Mouse (Mus musculus) brown adipose tissue, adult 24 weeks (tissue): ENCODE results near the gene Mpl. TPM values are rescaled to one million over a fixed set of nuclear protein-coding genes. Genes with fewer than 3 reads are reported as not detected.

Experiments
- H3K27ac ChIP-seq: fragments of 200-500 bp; replicated peaks from 2 replicates; pipeline ENCODE4 v1.5.1; 2012; ENCODE audit warnings: low read depth, mild to moderate bottlenecking, low read length
- H3K4me1 ChIP-seq: fragments of 200-500 bp; 2 replicates; pipeline ENCODE4 v1.6.1; 2012; ENCODE audit warnings: low read length, mixed read lengths; ENCODE audit not compliant: control insufficient read depth, insufficient read depth, insufficient read length
- H3K4me3 ChIP-seq: fragments of 200-500 bp; 2 replicates; pipeline ENCODE4 v1.5.1; 2012; ENCODE audit warnings: low read depth, mild to moderate bottlenecking, low read length, moderate library complexity; ENCODE audit not compliant: insufficient read depth
- polyA plus RNA-seq: library from polyadenylated mRNA; stranded (reverse); fragments of >200 nt; gene quantifications from 2 replicates; pipeline ENCODE4 v1.2.4, GENCODE M21; 2012; ENCODE audit not compliant: missing spikeins, insufficient read depth, insufficient read length

Mpl gene
- polyA plus RNA-seq, 1 experiment = not detected

- H3K27ac ChIP-seq = peak overlapping the region; percentile 36
- 0 out of 2 replicates have a peak, but pooled peaks cover 6% of the 10 kb centered on the region for H3K4me1 ChIP-seq
- H3K4me3 ChIP-seq = peak overlapping the region; percentile 54
Observed at GRCm38 (mm10) chr4:118437829-118438253, 19.5 kb downstream of the Mpl start.

GRCm38 (mm10) chr4:118436820-118437603 is 20.3 kb downstream of the Mpl start, which contains the start of gene Cdc20:
Cdc20 (minus strand) TSS chr4:118437352.
- 0 out of 2 replicates have a peak, but pooled peaks cover 6% of the 10 kb centered on the region for H3K4me1 ChIP-seq
- peak within 1 kb of the TSS; percentile 54 for H3K4me3 ChIP-seq
- peak within 1 kb of the TSS; percentile 36 for H3K27ac ChIP-seq

DNA sequence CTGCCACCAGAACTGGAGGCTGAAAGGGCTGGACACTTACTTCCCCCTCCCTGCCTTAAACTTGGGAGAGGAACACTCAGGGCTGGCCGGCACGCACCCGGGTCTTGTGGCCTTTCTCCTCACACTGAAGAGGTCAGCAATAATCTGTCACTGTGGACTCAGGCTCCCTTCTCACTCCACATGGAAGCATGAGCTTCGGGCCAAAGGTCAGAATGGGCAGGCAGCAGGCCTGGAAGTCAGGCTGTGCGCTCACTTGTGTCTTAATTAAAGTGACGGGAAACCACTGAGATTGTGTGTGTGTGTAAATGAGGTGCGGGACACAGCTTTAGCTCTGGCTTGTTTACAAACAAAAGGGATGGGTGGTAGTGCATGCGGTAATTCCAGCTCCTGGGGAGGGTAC is 25.0 kb downstream of the Mpl start:
- no peak overlapping the region for H3K27ac ChIP-seq
- H3K4me1 ChIP-seq = peaks cover 10% of the 10 kb centered on the region; the same call in 1 of the 2 replicates
- no peak overlapping the region for H3K4me3 ChIP-seq

GRCm38 (mm10) chr4:118429215-118429895 is 28.0 kb downstream of the Mpl start:
- no peak overlapping the region for H3K27ac ChIP-seq
- peak overlapping the region; percentile 89 for H3K4me3 ChIP-seq
- peaks cover 7% of the 10 kb centered on the region; the same call in 1 of the 2 replicates for H3K4me1 ChIP-seq

GRCm38 (mm10) chr4:118428531-118429214 is 28.6 kb downstream of the Mpl start:
- Histone ChIP-seq H3K4me3 (peak overlapping the region; percentile 89), H3K27ac (peak overlapping the region; percentile 96), H3K4me1 (peaks cover 7% of the 10 kb centered on the region; the same call in 1 of the 2 replicates)

- Histone ChIP-seq H3K27ac (peak within 1 kb of the TSS; percentile 96), H3K4me1 (peaks cover 7% of the 10 kb centered on the region; the same call in 1 of the 2 replicates), H3K4me3 (peak within 1 kb of the TSS; percentile 89)
Observed at GRCm38 (mm10) chr4:118427768-118428451, 29.4 kb downstream of the Mpl start, which contains the start of gene Elovl1. Elovl1 (plus strand) TSS chr4:118428093.

DNA sequence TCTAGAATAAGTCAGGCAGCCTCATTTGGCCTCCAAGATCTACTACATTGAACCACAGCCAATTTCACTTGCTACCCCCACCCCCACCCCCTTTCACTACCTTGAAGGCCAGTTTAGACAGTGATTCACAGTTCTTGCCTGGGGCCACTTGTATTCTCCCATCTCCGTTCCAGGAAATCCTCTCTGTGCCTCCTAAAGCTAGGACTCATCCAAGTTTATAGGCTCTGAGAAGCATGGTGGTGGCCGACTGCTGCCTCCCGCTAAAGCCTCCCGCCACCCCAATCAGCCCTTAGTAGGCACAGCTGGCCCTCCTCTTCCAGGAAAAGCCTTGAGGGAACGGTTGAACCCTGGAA is 29.9 kb downstream of the Mpl start:
- Histone ChIP-seq H3K4me1 (peaks cover 7% of the 10 kb centered on the region; the same call in 1 of the 2 replicates), H3K4me3 (peak overlapping the region; percentile 64), H3K27ac (peak overlapping the region; percentile 93)

DNA sequence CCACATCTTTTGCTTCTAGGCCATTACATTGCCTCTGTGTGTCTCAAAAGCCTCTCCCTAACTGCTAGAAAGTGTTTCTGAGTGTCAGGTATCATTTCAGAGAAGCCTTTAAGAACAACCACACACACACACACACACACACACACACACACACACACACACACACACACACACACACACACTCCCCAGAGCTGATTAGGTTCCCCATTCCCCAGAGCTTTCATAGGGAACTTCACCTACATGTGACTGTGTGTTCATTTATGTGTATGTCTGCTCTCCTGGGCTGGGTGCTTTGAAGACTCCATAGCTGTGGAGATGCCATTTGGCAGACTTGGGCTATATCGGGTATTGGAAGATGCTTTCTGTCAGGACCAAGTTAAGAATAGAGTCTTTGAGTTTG is 31.9 kb downstream of the Mpl start:
- no peak overlapping the region for H3K4me3 ChIP-seq
- no peak overlapping the region for H3K27ac ChIP-seq
- H3K4me1 ChIP-seq = peaks cover 7% of the 10 kb centered on the region; the same call in 1 of the 2 replicates

- Histone ChIP-seq H3K27ac (no peak overlapping the region), H3K4me1 (peaks cover 7% of the 10 kb centered on the region; the same call in 1 of the 2 replicates), H3K4me3 (no peak overlapping the region)
Observed at GRCm38 (mm10) chr4:118424541-118425160, 32.7 kb downstream of the Mpl start.

DNA sequence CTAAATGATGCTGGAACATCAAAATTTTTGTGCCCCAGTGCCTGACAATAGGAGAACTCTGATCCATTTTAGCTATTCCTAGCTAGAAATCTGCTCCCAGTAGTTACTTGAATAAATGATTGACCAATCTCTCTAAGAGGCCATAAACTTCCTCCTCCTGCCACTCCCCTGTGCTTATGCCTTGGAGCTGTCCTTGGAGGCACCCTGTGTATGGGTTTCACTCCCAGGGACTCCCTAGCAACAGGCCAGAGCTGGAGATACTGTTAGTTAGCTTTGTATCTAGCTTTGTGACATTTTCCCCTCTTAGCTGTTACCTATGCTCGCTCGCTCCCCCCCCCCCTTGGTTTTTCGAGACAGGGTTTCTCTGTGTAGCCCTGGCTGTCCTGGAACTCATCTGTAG is 35.9 kb downstream of the Mpl start:
- H3K4me3 ChIP-seq = no peak overlapping the region
- no peaks in the 10 kb centered on the region for H3K4me1 ChIP-seq

DNA sequence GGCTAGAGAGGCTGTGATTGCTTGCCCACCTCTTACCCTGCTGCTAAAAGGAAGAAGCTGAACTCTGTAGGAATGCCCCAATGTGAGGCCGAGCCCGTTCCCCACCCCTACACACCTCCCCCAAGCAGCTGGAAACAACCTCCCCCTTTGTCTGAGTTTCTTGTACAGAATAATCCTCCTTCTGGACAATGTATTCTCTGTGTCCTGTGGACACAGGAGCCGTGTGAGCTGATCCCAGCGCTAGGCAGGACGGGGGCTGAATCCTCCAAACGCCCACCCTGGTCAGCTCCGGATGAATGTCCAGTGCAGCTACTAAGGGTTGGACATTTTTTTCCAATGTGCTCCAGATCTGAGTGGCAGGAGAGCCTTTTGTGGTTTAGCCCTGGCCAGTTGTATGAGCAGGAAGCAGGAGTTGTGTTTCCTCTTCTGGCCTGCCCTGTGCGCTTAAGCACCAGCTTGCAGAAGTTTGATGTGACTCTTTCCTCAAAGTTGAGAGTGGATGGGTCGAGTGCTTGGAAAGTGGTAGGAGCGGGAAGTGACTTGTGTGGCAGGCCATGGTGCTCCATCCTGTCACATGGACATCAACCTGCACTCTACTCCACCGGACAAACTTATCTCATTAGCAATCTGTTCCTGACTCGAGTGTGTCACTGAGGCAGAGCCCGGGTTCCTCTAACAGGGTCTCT is 40.1 kb downstream of the Mpl start:
- H3K4me1 ChIP-seq = no peaks in the 10 kb centered on the region
- no peak overlapping the region for H3K4me3 ChIP-seq
- no peak overlapping the region for H3K27ac ChIP-seq

More for the DNA sequence above, 35.9 kb downstream of the Mpl start:
- no peak overlapping the region for H3K27ac ChIP-seq

DNA sequence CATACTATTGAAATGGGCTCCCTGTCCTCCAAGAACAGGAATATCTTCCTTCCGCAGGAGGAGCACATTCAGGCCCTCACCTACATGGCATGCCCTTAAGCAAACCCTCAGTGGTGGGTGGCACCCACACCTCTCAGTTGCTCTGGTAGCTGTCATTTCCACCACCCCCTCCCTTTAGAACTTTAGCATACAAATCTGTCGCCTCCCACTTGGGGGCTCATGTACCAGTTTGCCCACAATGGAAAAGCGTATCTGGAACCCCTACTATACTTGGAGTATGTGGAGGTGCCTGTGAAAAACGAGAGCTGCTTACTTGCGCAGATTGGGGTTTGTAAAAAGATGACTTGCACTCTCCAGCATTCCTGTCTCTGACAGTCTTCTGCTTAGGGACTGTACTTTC is 41.0 kb downstream of the Mpl start:
- no peaks in the 10 kb centered on the region for H3K4me1 ChIP-seq
- no peak overlapping the region for H3K4me3 ChIP-seq
- no peak overlapping the region for H3K27ac ChIP-seq

DNA sequence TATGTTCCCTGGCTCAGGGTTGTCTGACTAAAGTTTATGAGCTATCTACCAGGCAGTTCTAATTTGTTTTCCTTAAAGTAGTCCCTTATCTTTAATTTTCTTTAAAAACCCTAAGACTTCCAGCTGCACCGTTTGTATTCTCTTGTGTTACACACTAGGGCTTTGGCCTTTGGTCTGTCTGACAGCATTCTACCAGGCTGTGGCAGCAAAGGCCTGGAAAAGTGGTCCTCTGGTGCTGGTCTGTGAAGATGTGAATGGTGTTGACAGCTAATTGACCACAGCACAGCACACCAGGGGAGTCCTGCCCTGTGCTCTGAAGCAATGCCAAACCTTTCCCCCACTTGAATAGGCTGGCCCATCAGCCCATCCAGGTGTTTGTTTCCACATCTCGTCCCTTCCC is 41.5 kb downstream of the Mpl start:
- H3K4me3 ChIP-seq = no peak overlapping the region
- no peaks in the 10 kb centered on the region for H3K4me1 ChIP-seq
- no peak overlapping the region for H3K27ac ChIP-seq

GRCm38 (mm10) chr4:118413553-118413952 is 43.8 kb downstream of the Mpl start:
- Histone ChIP-seq H3K4me1 (peaks cover 6% of the 10 kb centered on the region; the same call in 1 of the 2 replicates), H3K4me3 (no peak overlapping the region), H3K27ac (no peak overlapping the region)
